Mouse (Mus musculus): ENCODE results near the gene Wbp1. TPM values are rescaled to one million over a fixed set of nuclear protein-coding genes. Genes with fewer than 3 reads are reported as not detected.
"Not testable (repeated sequence)": the region's sequence is repeated elsewhere in the genome, so short reads cannot be mapped to it uniquely, and the experiment has no call there.

Wbp1 gene
- total and polyA plus RNA-seq, 2 experiments from 2014 or later = 101 to 209 TPM

DNA sequence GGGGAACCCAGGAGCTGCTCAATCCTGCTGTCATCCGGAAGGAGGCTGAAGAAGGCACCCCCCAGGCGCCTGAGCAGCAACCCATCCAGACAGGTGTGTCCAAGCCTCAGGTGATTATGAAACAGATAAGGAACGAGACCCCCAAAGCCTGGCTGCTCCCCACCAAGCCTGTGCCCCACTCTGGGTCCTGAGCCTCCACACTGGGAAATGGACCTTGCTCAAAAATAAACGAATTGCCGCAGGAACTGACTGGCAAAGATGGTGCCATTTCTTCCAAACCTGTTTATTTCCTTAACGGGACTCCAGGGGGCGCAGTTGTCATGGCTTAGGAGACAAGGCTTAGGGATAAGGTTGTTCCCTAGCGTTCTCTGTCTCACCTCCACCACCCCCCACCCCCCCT, 41.3 kb upstream of the Wbp1 start:
- no peak for ATAC-seq
- Histone ChIP-seq H3K4me3 (ENCODE audit: low read length) (peak overlapping the region; percentile 24), H3K9me3 (ENCODE audit: low read length) (no peaks in the 10 kb centered on the region), H3K27me3 (ENCODE audit: insufficient read depth, low read length) (peaks cover 22% of the 10 kb centered on the region), H3K36me3 (ENCODE audit: insufficient read depth, low read length) (no peaks in the 10 kb centered on the region), H3K9ac (replicated peaks; ENCODE audit: low read length) (no peak overlapping the region), H3K27ac (no peak overlapping the region), H3K4me1 (ENCODE audit: insufficient read depth, low read length) (0 out of 2 replicates have a peak, but pooled peaks cover 10% of the 10 kb centered on the region), H3K4me2 (ENCODE audit: low read depth, low read length) (peak overlapping the region; percentile 50)
- peak; percentile 82 for DNase-seq (ENCODE audit: low spot score)
- under 1% methylated on average over 8 of the region's 8 CpGs for WGBS
- peak; percentile 83 for TF ChIP-seq CTCF (IDR thresholded peaks at IDR 0.05; ENCODE audit: low read depth)

DNA sequence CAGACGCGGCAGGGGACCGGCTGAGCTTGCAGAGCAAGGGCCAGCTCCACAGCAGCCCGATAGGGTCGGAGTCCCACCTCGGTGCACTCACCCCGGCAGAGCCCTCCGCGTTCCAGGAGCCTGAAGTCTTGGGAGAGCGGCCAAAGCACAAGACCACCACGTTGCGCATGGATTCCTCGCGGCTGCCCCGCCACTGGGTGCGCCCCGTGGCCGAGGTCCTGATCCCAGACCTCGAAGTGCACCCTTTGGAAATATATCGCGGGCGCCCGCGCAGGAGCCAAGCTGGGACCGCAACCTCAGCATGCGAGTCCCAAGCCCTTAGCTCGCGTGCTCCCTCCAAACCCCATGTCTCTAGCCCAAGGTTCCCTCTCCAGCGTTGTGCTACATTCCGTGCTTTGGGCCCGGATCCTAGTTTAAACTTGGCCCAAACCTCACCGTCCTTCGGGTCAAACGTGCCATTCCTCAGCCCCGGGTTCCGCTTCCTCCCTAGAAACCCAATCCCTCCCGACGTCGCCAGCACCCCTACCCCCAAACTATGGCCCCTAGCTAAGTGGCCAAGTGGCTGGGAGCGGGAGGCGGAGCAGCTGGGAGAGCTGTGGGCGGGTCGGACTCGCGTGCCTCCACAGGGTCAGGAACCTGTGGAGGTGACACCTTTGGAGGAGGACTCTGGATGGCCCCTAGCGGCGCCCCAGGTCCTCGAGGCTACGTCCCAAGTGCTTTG, 40.7 kb upstream of the Wbp1 start:
- ATAC-seq (no peak), DNase-seq (ENCODE audit: low spot score) (no peak)
- no peak for TF ChIP-seq CTCF (IDR thresholded peaks at IDR 0.05; ENCODE audit: low read depth)
- H3K36me3 ChIP-seq (ENCODE audit: insufficient read depth, low read length) = no peaks in the 10 kb centered on the region
- H3K4me1 ChIP-seq (ENCODE audit: insufficient read depth, low read length) = 0 out of 2 replicates have a peak, but pooled peaks cover 10% of the 10 kb centered on the region
- H3K27ac ChIP-seq = no peak overlapping the region
- peak overlapping the region; percentile 50 for H3K4me2 ChIP-seq (ENCODE audit: low read depth, low read length)
- WGBS = 3% methylated on average over 49 of the region's 49 CpGs
- peak overlapping the region; percentile 24 for H3K4me3 ChIP-seq (ENCODE audit: low read length)
- peaks cover 22% of the 10 kb centered on the region for H3K27me3 ChIP-seq (ENCODE audit: insufficient read depth, low read length)
- H3K9ac ChIP-seq (replicated peaks; ENCODE audit: low read length) = 0 out of 2 replicates have a peak overlapping the region, but pooled peaks have one; percentile 25
- H3K9me3 ChIP-seq (ENCODE audit: low read length) = no peaks in the 10 kb centered on the region

DNA sequence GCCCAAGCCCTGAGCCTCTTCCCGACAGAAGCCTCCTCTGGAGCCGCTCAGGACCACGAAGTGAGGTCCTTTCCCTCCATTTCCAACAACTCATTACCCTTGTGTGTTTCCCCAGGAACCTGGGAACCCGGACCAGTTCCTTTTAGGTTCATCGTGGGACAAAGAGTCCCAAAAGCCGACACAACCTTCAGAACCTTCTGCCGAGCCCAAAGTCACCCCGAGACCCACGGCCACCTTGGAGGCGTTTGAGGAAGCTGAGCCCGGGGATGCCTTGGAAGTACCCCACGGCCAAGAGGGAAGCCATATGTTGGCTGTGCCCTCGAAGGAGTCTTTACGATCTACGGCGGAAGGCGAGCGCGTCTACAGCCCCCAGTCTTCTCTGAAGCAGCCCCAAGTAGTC, 40.1 kb upstream of the Wbp1 start:
- H3K27ac ChIP-seq = no peak overlapping the region
- no peak for TF ChIP-seq CTCF (IDR thresholded peaks at IDR 0.05; ENCODE audit: low read depth)
- peak overlapping the region; percentile 50 for H3K4me2 ChIP-seq (ENCODE audit: low read depth, low read length)
- peaks cover 22% of the 10 kb centered on the region for H3K27me3 ChIP-seq (ENCODE audit: insufficient read depth, low read length)
- H3K36me3 ChIP-seq (ENCODE audit: insufficient read depth, low read length) = no peaks in the 10 kb centered on the region
- 0 out of 2 replicates have a peak, but pooled peaks cover 5% of the 10 kb centered on the region for H3K4me1 ChIP-seq (ENCODE audit: insufficient read depth, low read length)
- DNase-seq (ENCODE audit: low spot score) (no peak), ATAC-seq (no peak)
- peak overlapping the region; percentile 24 for H3K4me3 ChIP-seq (ENCODE audit: low read length)
- WGBS = 15% methylated on average over 19 of the region's 19 CpGs
- no peaks in the 10 kb centered on the region for H3K9me3 ChIP-seq (ENCODE audit: low read length)
- no peak overlapping the region for H3K9ac ChIP-seq (replicated peaks; ENCODE audit: low read length)

DNA sequence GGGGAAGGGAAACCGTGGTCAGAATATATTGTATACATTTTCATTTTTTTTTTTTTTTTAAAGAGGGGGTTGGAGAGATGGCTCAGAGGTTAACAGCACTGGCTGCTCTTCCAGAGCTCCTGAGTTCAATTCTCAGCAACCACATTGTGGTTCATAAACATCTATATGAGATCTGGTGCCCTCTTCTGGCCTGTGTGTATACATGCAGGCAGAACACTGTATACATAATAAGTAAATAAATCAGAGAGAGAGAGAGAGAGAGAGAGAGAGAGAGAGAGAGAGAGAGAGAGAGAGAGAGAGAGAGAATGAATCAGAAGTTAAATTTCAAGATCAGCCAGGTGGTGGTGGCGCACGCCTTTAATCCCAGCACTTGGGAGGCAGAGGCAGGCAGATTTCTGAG, 38.1 kb upstream of the Wbp1 start:
- ATAC-seq; H3K9ac ChIP-seq (replicated peaks; ENCODE audit: low read length); H3K27ac ChIP-seq; H3K4me3 ChIP-seq (ENCODE audit: low read length); H3K9me3 ChIP-seq (ENCODE audit: low read length); H3K4me2 ChIP-seq (ENCODE audit: low read depth, low read length); H3K4me1 ChIP-seq (ENCODE audit: insufficient read depth, low read length); H3K36me3 ChIP-seq (ENCODE audit: insufficient read depth, low read length): not testable (repeated sequence)
- H3K27me3 ChIP-seq (ENCODE audit: insufficient read depth, low read length) = peaks cover 22% of the 10 kb centered on the region
- peak; percentile 69 for TF ChIP-seq CTCF (IDR thresholded peaks at IDR 0.05; ENCODE audit: low read depth)
- DNase-seq (ENCODE audit: low spot score) = peak; percentile 82
- 19% methylated on average over 3 of the region's 3 CpGs for WGBS

DNA sequence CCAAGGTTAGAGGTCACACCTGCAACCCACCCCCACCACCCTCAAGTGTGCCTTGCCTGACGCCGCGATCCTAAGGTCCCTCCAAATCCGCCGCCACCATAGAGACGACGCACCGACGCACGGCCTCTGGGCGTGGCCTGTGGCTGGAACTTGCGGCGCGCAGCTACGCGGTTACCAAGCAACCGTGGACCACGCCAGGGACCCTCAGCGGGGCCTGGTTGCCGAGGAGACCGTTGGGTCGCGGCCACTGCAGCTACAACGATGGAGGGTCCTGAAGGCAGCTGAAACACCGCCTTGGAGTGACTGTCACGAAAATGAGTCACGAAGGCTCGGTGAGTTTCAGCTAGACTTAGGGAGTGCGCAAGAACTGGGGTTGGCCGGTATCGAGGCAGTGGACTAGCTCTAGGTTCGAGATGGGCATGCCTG, 34.9 kb upstream of the Wbp1 start, which contains the start of the genes Wdr54 and 1700003E16Rik:
Wdr54 (minus strand) TSS at position 139 of the 426 bp plus-strand sequence.
1700003E16Rik (plus strand) TSS at position 146 of the 426 bp plus-strand sequence.
- Histone ChIP-seq H3K9ac (replicated peaks; ENCODE audit: low read length) (peak within 1 kb of the TSS; percentile 46), H3K9me3 (ENCODE audit: low read length) (no peaks in the 10 kb centered on the region), H3K4me3 (ENCODE audit: low read length) (peak within 1 kb of the TSS; percentile 50), H3K36me3 (ENCODE audit: insufficient read depth, low read length) (no peaks in the 10 kb centered on the region), H3K27ac (peak within 1 kb of the TSS; percentile 38; the same call in 1 of the 2 replicates), H3K27me3 (ENCODE audit: insufficient read depth, low read length) (peaks cover 11% of the 10 kb centered on the region; the same call in 1 of the 2 replicates), H3K4me1 (ENCODE audit: insufficient read depth, low read length) (no peaks in the 10 kb centered on the region), H3K4me2 (ENCODE audit: low read depth, low read length) (peak within 1 kb of the TSS; percentile 79)
- DNase-seq (ENCODE audit: low spot score) (peak; percentile 94), ATAC-seq (peak; percentile 94)
- WGBS = 1% methylated on average over 32 of the region's 32 CpGs
- no peak for TF ChIP-seq CTCF (IDR thresholded peaks at IDR 0.05; ENCODE audit: low read depth)

DNA sequence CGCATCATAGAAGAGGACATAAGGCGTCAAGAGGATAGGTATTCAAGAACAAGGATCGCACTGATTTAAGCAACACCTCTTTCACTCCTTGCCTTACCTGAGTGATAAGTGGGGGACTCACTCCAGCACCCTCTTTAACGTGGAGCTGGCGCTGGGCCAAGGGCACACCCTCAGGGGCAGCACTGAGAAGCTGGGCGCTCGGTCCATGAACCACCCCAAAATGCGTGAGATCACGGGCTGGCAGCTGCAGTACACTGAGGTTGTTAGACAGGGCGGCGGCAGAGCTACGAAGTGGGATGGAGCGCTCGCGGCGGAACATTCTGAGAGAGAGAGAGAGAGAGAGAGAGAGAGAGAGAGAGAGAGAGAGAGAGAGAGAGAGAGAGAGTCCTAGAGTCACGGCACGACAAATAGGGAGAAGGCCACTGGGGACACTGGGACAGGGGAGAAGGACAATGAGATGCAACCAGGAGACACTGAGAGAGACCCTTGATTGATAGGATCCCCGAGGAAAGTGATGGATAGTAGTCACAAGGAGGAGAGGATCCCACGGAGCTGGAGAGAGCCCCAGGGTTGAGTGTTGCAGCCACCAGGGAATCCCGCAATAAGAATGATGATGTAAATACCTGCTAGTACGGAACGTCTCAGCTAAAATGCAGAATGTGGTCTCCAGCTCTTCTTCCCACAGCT, 34.3 kb upstream of the Wbp1 start:
- DNase-seq (ENCODE audit: low spot score) (peak; percentile 52), ATAC-seq (peak; percentile 38)
- H3K4me2 ChIP-seq (ENCODE audit: low read depth, low read length) = peak overlapping the region; percentile 79
- H3K36me3 ChIP-seq (ENCODE audit: insufficient read depth, low read length) = no peaks in the 10 kb centered on the region
- no peak for TF ChIP-seq CTCF (IDR thresholded peaks at IDR 0.05; ENCODE audit: low read depth)
- H3K9me3 ChIP-seq (ENCODE audit: low read length) = no peaks in the 10 kb centered on the region
- peak overlapping the region; percentile 38; the same call in 1 of the 2 replicates for H3K27ac ChIP-seq
- peak overlapping the region; percentile 50 for H3K4me3 ChIP-seq (ENCODE audit: low read length)
- H3K9ac ChIP-seq (replicated peaks; ENCODE audit: low read length) = peak overlapping the region; percentile 46
- peaks cover 5% of the 10 kb centered on the region; the same call in 1 of the 2 replicates for H3K27me3 ChIP-seq (ENCODE audit: insufficient read depth, low read length)
- 8% methylated on average over 23 of the region's 23 CpGs for WGBS
- no peaks in the 10 kb centered on the region for H3K4me1 ChIP-seq (ENCODE audit: insufficient read depth, low read length)

Data from hindbrain, postnatal 0 days (tissue).